Mouse (Mus musculus) adrenal gland, postnatal 25 days (tissue): Measurements from ENCODE around the gene Olfr429. TPM values are rescaled to one million over a fixed set of nuclear protein-coding genes. Genes with fewer than 3 reads are reported as not detected.

Experiments used
- total RNA-seq: library from RNA; stranded (reverse); gene quantifications from 2 replicates; pipeline ENCODE4 v1.2.3, GENCODE M21; 2021

Gene Olfr429
- total RNA-seq, 1 experiment from 2014 or later = not detected

Other genes starting within 250 kb of the Olfr429 start
- 0.97 TPM in 1 of 2 replicates, not detected in the other for gene Ifi211, start 171.3 kb upstream of the Olfr429 start, total RNA-seq
- 17.0 and 19.2 TPM in 2 replicates for gene Mndal, start 141.8 kb upstream of the Olfr429 start, total RNA-seq
- gene Ifi203, start 141.7 kb upstream of the Olfr429 start, total RNA-seq = 11.9 and 15.6 TPM in 2 replicates
- gene Ifi202b, start 101.6 kb upstream of the Olfr429 start, total RNA-seq = not detected in 2 replicates
- 0.97 and 1.3 TPM in 2 replicates for gene Ifi205, start 52.5 kb upstream of the Olfr429 start, total RNA-seq
- gene Olfr433, start 43.6 kb upstream of the Olfr429 start, total RNA-seq = not detected in 2 replicates
- not detected in 2 replicates for gene Olfr432, start 35.1 kb upstream of the Olfr429 start, total RNA-seq
- not detected in 2 replicates for gene Olfr430, start 17.7 kb upstream of the Olfr429 start, total RNA-seq
- gene Olfr427, start 12.6 kb downstream of the Olfr429 start, total RNA-seq = not detected in 2 replicates
- gene Olfr231, start 36.8 kb downstream of the Olfr429 start, total RNA-seq = not detected in 2 replicates
- gene Olfr424, start 47.2 kb downstream of the Olfr429 start, total RNA-seq = not detected in 2 replicates
- gene Olfr420, start 71.3 kb downstream of the Olfr429 start, total RNA-seq = not detected in 2 replicates
- 0.97 and 1.4 TPM in 2 replicates for gene Spta1, start 88.4 kb downstream of the Olfr429 start, total RNA-seq
- gene Olfr419, start 167.7 kb downstream of the Olfr429 start, total RNA-seq = not detected in 2 replicates
- gene Mptx1, start 246.2 kb downstream of the Olfr429 start, total RNA-seq = not detected in 2 replicates